Mouse (Mus musculus): ENCODE results near the gene Pcnx3.

Pcnx3 gene

DNA sequence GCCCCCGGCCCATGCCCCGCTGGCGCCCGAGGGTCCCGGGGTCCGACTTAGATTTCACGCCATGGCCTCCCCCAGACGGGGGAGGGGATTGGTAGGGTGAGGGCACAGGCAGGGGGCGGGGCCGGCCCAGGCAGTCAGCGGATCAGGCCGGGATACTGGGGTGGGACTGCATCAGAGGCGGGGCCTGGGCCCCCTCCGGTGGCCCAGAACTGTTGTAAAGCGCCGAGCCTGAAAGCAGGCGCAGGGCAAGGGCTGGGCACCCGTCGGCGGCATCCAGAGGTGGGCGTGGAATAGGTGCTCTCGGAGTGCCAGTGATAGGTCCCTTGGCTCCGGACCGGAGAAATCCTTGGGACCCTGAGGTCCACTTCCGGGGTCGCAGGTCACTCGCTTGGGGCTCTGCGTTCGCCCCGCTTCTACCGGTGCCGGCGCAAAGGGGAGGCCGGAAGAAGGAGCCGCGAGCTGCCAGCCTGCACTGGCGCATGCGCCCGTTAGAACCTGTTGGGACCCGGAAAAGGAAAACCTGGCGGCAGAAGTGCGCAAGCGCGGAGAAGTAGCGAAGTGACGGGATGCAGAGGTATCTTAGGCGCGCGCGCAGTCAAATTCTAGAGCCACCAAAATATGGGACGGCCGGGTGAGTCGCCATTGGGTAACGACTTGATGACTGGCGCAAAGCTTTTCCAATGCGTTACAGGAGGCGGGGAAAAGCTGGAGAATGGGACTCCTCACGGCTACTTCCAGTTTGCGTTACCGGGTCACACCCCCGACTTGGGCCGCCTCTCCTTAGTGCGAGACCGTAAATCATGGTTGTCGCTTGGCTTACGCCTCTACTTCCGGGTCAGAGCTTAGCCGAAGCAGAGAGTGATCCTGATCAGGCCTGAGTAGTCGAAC lies at the start of gene Pcnx3, which contains the start of gene Map3k11:
Pcnx3 (minus strand) TSS at position 709 of the 888 bp plus-strand sequence.
Map3k11 (plus strand) TSS at position 543 of the 888 bp plus-strand sequence.
- peak; percentile 98 to 99 for DNase-seq

DNA sequence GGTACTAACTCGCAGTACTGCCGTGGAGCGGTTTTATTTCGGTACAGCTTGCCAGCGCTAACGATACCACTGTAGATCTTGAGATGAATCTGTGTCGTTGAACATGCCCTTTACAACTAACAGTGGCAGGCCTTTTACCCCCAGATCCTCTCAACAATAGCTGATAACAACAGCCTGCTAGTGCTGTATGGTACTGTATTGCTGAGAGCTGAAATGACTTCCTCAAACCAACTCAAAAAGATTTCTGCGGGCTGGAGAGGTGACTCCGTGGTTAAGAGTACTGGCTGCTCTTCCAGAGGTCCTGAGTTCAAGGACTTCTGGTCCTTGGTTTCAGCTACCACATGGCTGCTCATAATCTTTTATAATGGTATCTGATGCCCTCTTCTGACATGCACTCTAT lies 45.6 kb upstream of the Pcnx3 start:
- DNase-seq: no peak

GRCm38 (mm10) chr19:5731264-5731978 lies 42.7 kb upstream of the Pcnx3 start:
- DNase-seq: peak; percentile 96 to 97

GRCm38 (mm10) chr19:5730314-5731186 lies 41.8 kb upstream of the Pcnx3 start:
- DNase-seq: peak in 1 of 2 experiments; percentile 48

DNA sequence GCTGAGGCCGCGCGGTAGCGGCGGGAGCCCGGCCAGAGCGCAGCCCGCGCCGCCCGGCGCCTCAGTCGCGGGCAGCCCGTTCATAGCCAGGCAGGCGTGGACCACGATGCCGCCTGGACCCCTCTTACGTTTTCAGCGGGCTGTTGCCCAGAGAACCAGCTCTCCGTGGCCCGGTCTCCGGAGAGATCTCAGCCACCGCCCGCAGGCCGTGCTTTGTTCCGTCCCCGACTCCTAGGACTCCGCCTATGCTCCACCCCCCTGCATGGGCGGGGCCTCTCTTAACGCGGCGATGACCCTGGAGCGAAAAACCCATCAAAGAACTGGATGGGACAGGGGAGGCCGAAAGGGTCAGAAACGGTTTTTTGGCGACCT lies 40.7 kb upstream of the Pcnx3 start, which contains the start of gene Fam89b:
Fam89b (minus strand) TSS at position 210 of the 372 bp plus-strand sequence.
- DNase-seq: peak; percentile 93 to 98

DNA sequence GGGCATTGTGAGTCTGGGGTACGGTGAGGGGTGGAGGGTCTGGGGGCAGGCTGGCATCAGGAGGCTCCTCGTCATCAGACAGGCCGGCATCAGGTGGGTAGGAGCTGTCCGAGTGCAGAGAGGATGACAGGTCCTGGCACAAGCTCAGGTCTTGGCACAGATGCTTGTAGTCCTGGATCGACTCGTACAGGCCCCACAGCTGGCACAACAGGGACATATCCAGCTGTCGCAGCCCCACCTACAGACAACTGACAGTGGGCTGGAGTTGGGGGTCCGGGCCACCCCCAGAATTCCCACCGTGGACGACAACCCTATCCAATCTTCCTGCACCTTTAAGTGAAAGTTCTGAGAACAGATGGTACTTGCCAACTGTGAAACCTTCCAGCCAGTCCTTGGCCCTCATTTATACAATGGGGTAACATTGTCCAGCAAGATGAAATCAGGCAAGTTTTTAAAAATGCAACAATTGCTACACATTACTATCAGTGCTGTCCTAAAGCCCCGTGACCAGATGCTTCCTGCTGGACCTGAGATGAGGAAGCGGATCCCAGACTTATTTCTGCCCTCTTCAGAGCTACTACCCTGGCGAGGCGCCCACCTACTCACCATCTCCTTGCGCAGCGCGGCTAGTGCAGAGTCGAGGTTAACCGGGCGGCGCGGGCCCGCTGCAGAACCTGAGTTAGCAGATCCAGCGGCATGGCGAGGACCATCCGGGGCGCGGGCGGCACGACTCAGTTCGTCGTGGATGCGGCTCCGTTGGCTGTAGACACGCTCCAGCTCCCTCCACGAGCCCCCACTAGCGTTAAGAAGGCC lies 40.1 kb upstream of the Pcnx3 start:
- peak in 1 of 2 experiments; percentile 76 for DNase-seq

DNA sequence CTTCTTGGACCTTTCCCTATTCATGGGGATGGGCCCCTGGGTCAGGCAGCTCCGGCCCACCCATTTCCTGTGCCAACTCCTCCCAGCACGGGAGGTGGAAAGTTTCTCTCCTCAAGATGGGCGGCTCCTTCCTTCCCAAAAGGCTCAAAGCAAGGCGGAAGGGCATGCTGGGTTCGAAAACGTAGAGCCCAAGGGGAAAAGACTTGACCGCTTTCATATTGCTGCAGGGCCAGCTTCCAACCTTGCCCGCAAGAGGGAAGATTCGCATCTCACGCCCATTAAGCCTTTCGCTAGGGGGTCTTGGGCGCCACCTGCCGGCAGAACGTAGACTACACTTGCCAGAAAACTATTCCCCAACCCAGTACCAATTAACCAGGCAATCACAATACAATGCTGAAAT lies 39.0 kb upstream of the Pcnx3 start:
- peak; percentile 83 to 94 for DNase-seq

DNA sequence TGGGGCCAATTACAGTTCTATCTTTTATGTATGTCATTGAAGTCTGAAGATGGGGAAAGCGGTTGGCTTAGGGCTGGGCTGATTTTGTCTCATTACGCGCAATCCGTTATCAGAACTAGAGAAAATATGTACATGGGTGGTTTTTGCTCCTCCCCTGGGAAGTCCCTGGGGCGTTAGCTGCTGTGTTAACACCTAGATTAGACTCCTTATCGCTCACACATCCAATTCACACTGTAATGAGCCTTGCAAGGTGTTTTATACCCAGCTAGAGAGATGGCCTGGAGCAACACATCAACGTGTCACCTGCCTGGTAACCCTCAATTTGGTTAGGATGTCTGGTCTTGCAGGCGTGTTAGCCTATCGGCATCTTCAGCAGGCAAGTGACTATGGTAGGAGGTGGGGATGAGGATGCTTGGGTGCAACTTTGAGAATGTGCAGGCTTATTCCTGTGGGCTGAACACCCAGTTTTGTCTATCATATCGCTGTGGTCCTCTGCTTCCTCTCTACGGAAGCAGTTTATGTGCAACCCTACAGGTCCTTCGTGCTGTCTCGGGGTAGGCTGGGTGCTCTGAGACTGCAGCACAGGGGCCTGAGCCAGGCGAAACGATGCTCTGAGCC lies 38.4 kb upstream of the Pcnx3 start:
- DNase-seq: no peak

DNA sequence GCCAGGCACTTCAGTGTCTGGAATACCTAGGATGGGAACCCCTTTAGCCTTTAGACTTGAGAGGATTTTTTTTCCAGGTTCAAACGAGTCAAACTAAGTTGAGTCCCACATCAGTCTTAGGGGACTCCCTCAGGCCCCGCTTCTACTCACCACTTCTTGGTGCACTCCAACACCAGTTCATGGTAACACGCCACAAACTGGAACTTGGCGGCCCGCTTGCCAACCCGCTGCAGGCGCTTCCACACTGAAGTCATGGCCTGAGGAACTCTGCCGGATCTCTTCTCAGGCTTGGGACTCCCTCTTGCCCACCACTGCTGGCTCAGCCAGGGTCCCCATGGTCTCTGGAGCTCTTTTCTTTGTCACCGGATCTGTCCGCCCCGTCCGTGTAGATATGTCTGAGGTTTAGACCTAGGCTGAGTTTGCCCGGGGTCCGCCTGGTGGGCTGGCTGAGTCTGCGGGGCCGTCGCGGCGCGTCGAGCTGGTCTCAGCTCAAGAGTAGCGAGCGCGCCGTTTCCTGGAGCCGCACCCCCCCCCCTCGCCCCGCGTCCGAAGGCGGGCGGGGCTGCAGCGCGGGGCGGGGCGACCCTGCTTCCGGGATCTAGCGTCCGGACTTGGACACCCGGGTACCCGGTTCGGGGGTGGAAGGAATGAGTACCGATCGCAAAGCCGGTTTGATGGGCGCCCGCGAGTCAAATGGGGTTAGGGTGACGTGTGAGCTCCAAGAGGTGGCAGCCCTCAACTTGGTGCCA lies 37.2 kb upstream of the Pcnx3 start, which contains the start of gene Ehbp1l1:
Ehbp1l1 (minus strand) TSS at position 551 of the 749 bp plus-strand sequence.
- peak; percentile 75 to 92 for DNase-seq

- DNase-seq: peak in 1 of 2 experiments; percentile 43
Measured at GRCm38 (mm10) chr19:5725029-5725707, 36.5 kb upstream of the Pcnx3 start.

DNA sequence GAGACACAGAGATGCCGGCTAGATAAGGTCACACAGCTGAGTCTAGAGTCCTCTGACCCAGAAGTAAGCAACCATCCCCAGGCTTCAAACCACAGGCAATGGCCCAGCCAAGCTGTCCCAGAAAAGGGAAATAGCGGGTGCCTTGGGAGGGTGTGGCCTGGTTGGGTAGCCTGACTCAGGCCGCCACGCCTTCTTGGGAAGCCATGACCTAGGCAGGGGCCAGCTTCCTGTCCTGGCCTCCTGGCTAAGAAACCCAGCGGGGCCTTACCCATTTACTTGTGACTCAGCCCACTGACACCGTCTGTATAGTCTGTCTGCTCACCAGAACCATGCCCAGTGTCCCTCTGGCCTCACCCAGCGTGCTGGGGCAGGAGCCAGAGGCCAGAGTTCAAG lies 35.8 kb upstream of the Pcnx3 start:
- peak; percentile 79 to 86 for DNase-seq

DNA sequence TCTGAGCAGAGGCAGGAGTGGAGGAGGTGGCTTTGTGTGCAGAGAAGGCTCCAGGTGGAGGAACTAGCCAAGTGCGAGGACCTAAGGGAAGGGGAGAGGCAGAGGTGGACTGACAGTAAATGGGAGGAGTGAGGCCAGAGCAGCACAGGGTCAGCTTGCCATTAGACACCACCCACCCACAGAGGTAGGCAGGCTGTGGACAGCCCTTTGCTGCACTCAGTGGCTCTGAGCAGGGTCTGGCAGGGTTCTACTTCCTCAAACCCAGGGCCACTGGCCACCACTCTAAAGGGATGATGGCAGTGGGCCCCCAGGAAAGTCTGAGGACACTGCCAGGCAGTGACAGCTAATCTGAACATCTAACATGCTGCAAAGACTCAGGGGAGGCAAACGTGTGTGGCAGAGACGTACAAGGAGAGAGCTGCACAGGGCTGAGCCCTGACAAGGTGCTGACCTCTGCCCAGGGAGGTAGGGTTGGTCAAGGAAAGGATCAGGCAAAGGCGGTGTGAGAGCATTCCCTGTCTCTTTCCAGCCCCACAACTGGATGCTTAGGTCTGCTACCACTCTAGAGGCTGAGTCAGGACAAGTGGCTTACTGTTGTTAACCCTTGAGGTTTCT lies 35.3 kb upstream of the Pcnx3 start:
- DNase-seq: no peak

- no peak for DNase-seq
Measured at GRCm38 (mm10) chr19:5722848-5723425, 34.2 kb upstream of the Pcnx3 start.

GRCm38 (mm10) chr19:5721233-5721632 lies 32.5 kb upstream of the Pcnx3 start:
- DNase-seq: no peak

- peak in 1 of 2 experiments; percentile 40 for DNase-seq
Measured at GRCm38 (mm10) chr19:5716955-5717354, 28.2 kb upstream of the Pcnx3 start.

GRCm38 (mm10) chr19:5715793-5716688 lies 27.3 kb upstream of the Pcnx3 start:
- peak in 1 of 2 experiments; percentile 75 for DNase-seq

DNA sequence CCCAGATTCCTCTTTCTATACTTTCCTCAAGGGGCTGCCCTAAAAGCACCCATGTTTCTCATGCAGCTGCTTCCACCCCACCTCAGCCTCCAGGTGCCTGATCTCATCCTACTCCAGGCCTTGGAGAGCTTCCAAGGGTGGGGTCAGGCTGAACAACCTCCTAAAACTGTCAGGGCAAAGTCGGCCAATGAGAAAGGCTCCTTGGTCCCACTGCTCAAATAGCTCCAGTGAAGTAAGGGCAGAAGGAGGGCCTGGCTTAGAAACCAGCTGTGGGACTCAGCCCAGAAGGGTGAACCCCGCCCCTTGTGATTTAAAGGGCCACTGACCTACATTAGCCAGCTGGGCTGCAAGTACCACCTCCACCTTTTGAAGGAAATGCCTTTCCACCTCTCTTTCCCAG lies 25.0 kb upstream of the Pcnx3 start:
- DNase-seq: peak; percentile 77 to 86

GRCm38 (mm10) chr19:5713255-5713654 lies 24.5 kb upstream of the Pcnx3 start:
- DNase-seq: no peak
